Mouse (Mus musculus): ENCODE results near the gene Naf1. TPM values are rescaled to one million over a fixed set of nuclear protein-coding genes. Genes with fewer than 3 reads are reported as not detected.
A peak's percentile ranks its signal among the peaks of the same experiment; 100 is the strongest.

Gene Naf1
- polyA plus RNA-seq, 1 experiment from 2014 or later, result 3.4 TPM

GRCm38 (mm10) chr8:66910684-66911083 is 50.7 kb downstream of the Naf1 start:
- no peak overlapping the region for H3K4me2 ChIP-seq (replicated peaks)
- no peaks in the 10 kb centered on the region for H3K27me3 ChIP-seq (replicated peaks)
- H3K36me3 ChIP-seq, result no peaks in the 10 kb centered on the region
- H3K9ac ChIP-seq, result no peak overlapping the region
- no peak overlapping the region for H3K4me3 ChIP-seq (replicated peaks)
- H3K4me1 ChIP-seq (replicated peaks), result no peaks in the 10 kb centered on the region
- no peak for ATAC-seq
- 51% methylated on average over 6 of the region's 6 CpGs for WGBS
- no peaks in the 10 kb centered on the region for H3K9me3 ChIP-seq
- H3K27ac ChIP-seq, result no peak overlapping the region

GRCm38 (mm10) chr8:66913616-66914536 is 53.9 kb downstream of the Naf1 start:
- Histone ChIP-seq H3K4me1 (replicated peaks) (no peaks in the 10 kb centered on the region), H3K9me3 (no peaks in the 10 kb centered on the region), H3K9ac (no peak overlapping the region), H3K4me2 (replicated peaks) (no peak overlapping the region), H3K36me3 (no peaks in the 10 kb centered on the region), H3K27ac (no peak overlapping the region), H3K4me3 (replicated peaks) (no peak overlapping the region), H3K27me3 (replicated peaks) (no peaks in the 10 kb centered on the region)
- no peak for ATAC-seq
- WGBS, result 66% methylated on average over 14 of the region's 14 CpGs

- Histone ChIP-seq H3K4me3 (replicated peaks) (no peak overlapping the region), H3K36me3 (no peaks in the 10 kb centered on the region)
- 64% methylated on average over 7 of the region's 7 CpGs for WGBS
These were observed 56.0 kb downstream of the Naf1 start for GRCm38 (mm10) chr8:66916056-66916455.

GRCm38 (mm10) chr8:66917695-66918467 is 57.9 kb downstream of the Naf1 start:
- no peak overlapping the region for H3K4me3 ChIP-seq (replicated peaks)
- H3K4me2 ChIP-seq (replicated peaks), result no peak overlapping the region
- no peaks in the 10 kb centered on the region for H3K27me3 ChIP-seq (replicated peaks)
- no peak overlapping the region for H3K9ac ChIP-seq
- H3K9me3 ChIP-seq, result no peaks in the 10 kb centered on the region
- no peaks in the 10 kb centered on the region for H3K4me1 ChIP-seq (replicated peaks)
- H3K36me3 ChIP-seq, result no peaks in the 10 kb centered on the region
- no peak overlapping the region for H3K27ac ChIP-seq
- ATAC-seq, result peak; percentile 53
- 60% methylated on average over 6 of the region's 6 CpGs for WGBS

More at GRCm38 (mm10) chr8:66916056-66916455, 56.0 kb downstream of the Naf1 start:
- Histone ChIP-seq H3K27ac (no peak overlapping the region), H3K4me1 (replicated peaks) (no peaks in the 10 kb centered on the region), H3K9ac (no peak overlapping the region), H3K27me3 (replicated peaks) (no peaks in the 10 kb centered on the region), H3K4me2 (replicated peaks) (no peak overlapping the region), H3K9me3 (no peaks in the 10 kb centered on the region)
- ATAC-seq, result no peak

GRCm38 (mm10) chr8:66918471-66918870 is 58.5 kb downstream of the Naf1 start:
- H3K27me3 ChIP-seq (replicated peaks), result no peaks in the 10 kb centered on the region
- WGBS, result 70% methylated on average over 4 of the region's 4 CpGs
- H3K36me3 ChIP-seq, result no peaks in the 10 kb centered on the region
- no peak overlapping the region for H3K4me3 ChIP-seq (replicated peaks)
- H3K9me3 ChIP-seq, result no peaks in the 10 kb centered on the region
- ATAC-seq, result no peak; the same call in 1 of the 2 replicates
- H3K4me2 ChIP-seq (replicated peaks), result no peak overlapping the region
- H3K9ac ChIP-seq, result no peak overlapping the region
- no peaks in the 10 kb centered on the region for H3K4me1 ChIP-seq (replicated peaks)
- H3K27ac ChIP-seq, result no peak overlapping the region

GRCm38 (mm10) chr8:66933746-66934145 is 73.7 kb downstream of the Naf1 start:
- Histone ChIP-seq H3K9me3 (no peaks in the 10 kb centered on the region), H3K36me3 (no peaks in the 10 kb centered on the region), H3K27me3 (replicated peaks) (no peaks in the 10 kb centered on the region), H3K4me2 (replicated peaks) (no peak overlapping the region), H3K4me3 (replicated peaks) (no peak overlapping the region), H3K4me1 (replicated peaks) (no peaks in the 10 kb centered on the region), H3K9ac (no peak overlapping the region), H3K27ac (no peak overlapping the region)
- no peak for ATAC-seq
- 93% methylated on average over 4 of the region's 4 CpGs for WGBS

GRCm38 (mm10) chr8:66936236-66936635 is 76.2 kb downstream of the Naf1 start:
- 76% methylated on average over 3 of the region's 3 CpGs for WGBS
- H3K9me3 ChIP-seq, result no peaks in the 10 kb centered on the region

More at GRCm38 (mm10) chr8:66936236-66936635, 76.2 kb downstream of the Naf1 start:
- Histone ChIP-seq H3K27me3 (replicated peaks) (no peaks in the 10 kb centered on the region), H3K27ac (no peak overlapping the region), H3K4me2 (replicated peaks) (no peak overlapping the region), H3K4me3 (replicated peaks) (no peak overlapping the region), H3K36me3 (no peaks in the 10 kb centered on the region), H3K4me1 (replicated peaks) (no peaks in the 10 kb centered on the region), H3K9ac (no peak overlapping the region)
- no peak for ATAC-seq

Other genes starting within 250 kb of the Naf1 start
- gene Npy5r, start 172.1 kb upstream of the Naf1 start, polyA plus RNA-seq (2015; fragmentation: Nextera tagmentation; extraction: Ambion mirVana), result not detected in 2 replicates
- 1.4 and 1.7 TPM in 2 replicates for gene Npy1r, start 163.0 kb upstream of the Naf1 start, polyA plus RNA-seq (2015; fragmentation: Nextera tagmentation; extraction: Ambion mirVana)